Mouse (Mus musculus) spleen, embryonic (tissue): ENCODE results near the gene Cyp1a1.

ENCODE experiments used
- CTCF ChIA-PET: fragments of 350-600 bp; sonication (Branson Sonifier 250); formaldehyde crosslinking; loops from one replicate; lab custom pipeline; 2022; lab: Charles Lee

Gene Cyp1a1

DNA sequence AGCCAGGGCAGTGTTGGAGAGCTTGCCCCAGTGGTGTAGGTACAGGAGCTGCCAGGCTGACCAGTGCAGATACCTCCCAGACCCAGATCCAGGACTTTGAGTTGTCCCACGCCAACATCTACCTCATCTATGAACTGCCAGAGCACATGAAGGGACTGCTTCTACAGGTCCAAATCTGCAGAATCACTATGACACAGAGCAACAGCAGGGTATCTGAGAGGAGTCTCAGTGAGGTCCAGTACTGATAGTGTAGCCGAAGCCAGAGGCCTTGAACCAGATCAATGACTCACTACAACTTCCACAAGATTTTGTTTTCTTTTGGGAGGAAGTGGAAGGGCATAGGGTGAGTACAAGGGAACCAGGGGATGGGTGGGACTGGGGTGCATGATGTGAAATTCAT is at the start of gene Cyp1a1:
Cyp1a1 (plus strand) TSS at position 178 of the 400 bp plus-strand sequence.
- CTCF ChIA-PET: no interaction called here

- CTCF ChIA-PET: interaction anchor here (0.6 to 1.3 kb wide), 5 partner anchors 13 to 49 kb away, joined by 3 to 7 read pairs (median 4); partner anchors contain the start of gene Csk
These were observed 48.9 kb upstream of the Cyp1a1 start for GRCm38 (mm10) chr9:57638651-57639459.

- CTCF ChIA-PET: interaction anchor here (0.6 to 1.3 kb wide), 4 partner anchors 8 to 115 kb away, joined by 3 to 7 read pairs (median 4); partner anchors contain the start of gene Csk
These were observed 47.9 kb upstream of the Cyp1a1 start for GRCm38 (mm10) chr9:57639661-57640328.

- CTCF ChIA-PET: interaction anchor here (0.6 to 1.0 kb wide), 2 partner anchors 9 to 12 kb away, joined by 3 to 4 read pairs; no protein-coding TSS in a partner anchor
These were observed 47.3 kb upstream of the Cyp1a1 start for GRCm38 (mm10) chr9:57640384-57640783.

DNA sequence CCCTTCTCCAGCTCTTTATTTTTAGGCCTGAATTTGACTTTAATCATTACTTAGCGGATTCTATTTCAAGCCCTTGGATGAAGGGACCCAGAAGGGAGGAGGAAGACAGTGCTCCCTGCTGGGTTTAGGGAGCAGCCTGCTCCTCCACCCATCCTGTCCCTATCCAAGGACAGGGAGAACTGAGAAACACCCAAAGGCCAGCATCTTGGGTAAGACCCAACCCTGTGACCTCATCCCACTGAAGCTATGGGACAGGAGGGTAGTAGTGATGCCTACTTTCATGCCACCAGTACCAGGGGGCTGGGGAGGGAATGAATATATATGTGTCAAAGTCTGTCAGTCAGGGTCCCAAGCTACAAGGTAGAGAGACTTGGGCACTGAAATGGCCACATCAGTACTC is 46.7 kb upstream of the Cyp1a1 start:
- CTCF ChIA-PET: interaction anchor here (1.0 kb wide), 1 partner anchor 10 kb away, joined by 3 read pairs; no protein-coding TSS in a partner anchor

DNA sequence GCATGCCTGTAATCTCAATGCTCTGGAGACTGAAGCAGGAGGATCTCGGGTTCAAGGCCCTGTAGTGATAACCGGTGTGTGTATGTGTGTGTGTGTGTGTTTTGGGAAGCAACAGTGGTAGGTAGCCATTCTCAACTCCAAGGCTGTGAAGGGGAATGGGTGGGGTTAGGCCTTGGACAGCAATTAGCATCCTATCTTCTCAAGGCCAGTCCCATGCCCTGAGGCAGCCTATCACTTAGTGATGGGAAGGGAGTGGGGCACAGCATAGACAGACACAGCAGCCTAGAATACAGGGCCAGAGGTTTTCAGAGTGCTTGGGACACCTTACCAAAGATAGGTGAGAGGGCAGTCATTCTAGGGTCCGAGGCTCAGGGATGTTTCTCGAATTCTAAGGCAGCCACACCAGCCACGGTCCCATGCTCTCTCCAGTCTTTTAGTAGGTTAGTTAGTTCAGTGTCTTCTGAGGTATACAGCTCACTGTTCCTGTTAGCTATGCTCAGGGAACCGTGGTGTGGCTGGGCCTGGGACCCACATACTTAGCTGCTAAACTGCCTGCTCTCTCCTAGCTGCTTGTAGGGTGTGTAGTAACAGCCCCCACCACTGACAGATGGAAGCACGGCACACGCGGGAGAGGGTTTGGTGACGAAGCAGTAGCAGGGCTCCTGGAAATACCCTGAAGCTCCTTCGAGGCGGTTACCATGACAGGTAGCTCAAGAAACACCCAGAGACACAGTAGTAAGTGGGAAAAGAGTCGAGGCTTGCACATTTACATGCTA is 45.8 kb upstream of the Cyp1a1 start:
- CTCF ChIA-PET: no interaction called here

- CTCF ChIA-PET: interaction anchor here (0.7 kb wide), 1 partner anchor 9 kb away, joined by 13 read pairs; no protein-coding TSS in a partner anchor
These were observed 44.4 kb upstream of the Cyp1a1 start for GRCm38 (mm10) chr9:57643169-57643855.

DNA sequence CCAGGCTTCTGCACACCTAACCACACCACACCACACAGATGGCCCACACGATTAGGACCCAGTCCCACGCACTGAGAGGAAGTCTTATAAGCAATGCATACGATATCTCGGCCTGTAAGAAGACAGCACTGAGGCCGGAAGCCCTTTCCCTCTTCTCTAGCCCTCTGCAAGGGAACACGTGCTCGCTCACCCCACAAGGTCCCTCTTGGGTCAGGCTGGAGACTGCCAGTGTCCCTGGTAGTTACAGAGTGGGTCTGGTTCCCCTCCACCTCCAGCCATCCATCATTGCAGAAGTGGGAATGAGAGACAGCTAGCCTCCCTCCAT is 43.9 kb upstream of the Cyp1a1 start:
- CTCF ChIA-PET: interaction anchor here (0.7 kb wide), 1 partner anchor 9 kb away, joined by 13 read pairs; no protein-coding TSS in a partner anchor

DNA sequence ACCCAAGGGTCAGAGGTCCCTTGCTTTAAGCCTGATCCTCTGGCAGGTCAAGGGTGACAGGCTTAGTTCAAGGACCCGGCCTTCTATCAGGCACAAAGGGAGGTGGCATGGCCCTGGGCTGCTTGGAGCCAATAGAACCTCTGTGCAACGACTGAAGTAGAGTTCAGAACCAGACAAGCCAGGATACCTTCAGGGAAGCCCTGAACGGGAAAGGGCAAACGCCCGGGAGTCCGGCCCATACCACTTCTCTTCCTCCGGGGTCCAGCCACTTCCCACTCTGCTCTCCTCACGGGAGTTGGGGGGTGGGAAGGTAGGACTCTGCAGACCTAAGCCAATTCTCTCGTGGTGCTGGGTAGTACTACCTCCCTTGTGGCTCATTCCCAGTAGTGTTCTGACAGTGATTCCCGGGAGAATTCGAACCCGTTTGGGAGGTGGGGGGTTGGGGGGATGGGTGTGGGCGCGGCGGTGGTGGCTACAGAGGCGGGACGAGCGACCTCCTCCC is 43.2 kb upstream of the Cyp1a1 start:
- CTCF ChIA-PET: interaction anchor here (0.6 kb wide), 1 partner anchor 16 kb away, joined by 3 read pairs; no protein-coding TSS in a partner anchor

DNA sequence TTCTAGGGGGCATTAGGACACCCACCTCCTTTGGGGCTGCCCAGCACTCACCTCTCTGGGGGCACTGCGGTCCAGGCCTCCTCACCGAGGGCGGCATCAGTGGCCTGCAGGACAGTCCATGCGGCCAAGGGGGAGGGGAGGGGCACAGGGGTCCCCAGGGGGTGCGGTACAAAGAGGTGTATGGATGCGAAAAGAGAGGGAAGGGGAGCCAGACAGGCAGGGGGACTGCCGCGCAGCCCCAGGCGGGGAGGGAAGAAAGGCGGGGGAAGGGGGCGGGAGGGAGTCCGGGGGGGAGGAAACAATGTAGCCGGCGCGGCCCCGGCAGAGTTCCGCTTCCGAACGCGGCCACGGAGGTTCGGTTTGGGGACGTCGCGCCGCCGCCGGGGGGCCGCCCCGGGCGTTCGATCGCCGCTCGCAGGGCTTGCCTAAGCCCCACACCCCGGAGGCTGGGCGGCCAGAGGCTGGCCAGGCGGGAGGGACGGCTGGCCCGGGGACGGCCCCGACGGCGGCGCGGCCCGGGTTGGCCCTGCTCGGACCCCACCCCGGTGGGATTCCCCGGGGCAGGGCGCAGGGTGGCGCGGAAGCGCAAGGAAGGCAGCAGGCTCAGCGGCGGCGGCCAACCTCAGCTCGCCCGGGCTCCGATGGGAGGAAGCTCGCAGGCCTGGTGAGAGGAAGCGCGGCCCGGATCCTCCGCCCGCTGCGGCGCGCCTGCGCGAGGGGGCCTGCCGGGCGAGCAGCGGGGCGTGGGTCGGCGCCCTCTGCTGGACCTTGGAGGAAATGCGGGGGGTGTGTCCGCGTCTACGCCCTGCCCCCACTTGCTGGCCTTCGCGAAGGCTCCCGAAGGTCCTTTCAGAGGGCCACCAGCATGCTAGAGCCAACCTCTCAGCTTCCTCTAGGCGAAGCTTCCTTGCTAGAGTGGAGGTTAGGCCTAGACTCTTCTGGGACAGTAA is 42.5 kb upstream of the Cyp1a1 start:
- CTCF ChIA-PET: interaction anchor here (1.0 kb wide), 2 partner anchors 7 to 83 kb away, joined by 3 read pairs; no protein-coding TSS in a partner anchor

DNA sequence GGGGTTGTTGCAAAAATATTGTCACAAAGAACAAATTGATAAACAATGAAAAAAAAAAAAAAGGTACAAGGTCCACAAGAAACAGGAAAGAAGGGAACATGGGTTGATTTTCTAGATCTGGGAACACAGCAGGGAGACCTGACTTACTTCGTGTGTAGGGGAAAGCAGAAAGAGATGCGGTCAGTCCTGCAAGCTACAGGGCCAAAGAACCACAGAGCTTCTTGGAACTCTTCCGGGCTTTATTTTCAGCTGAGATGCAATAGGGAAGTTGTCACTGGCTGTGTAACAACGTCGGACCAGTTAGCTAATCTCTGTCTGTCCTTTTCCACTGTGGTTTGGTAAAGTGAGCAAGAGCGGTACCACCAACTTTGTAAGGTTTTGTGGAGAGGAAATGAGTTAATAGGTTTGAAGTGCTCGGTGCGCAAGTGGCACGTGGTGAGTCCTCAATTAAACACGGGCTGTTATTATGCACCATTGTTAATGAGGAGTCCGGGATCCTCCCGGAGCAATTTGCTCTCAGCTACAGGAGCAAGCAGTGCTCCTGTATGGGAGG is 41.1 kb upstream of the Cyp1a1 start:
- CTCF ChIA-PET: interaction anchor here (0.6 to 1.0 kb wide), 3 partner anchors 8 to 17 kb away, joined by 3 read pairs; no protein-coding TSS in a partner anchor

DNA sequence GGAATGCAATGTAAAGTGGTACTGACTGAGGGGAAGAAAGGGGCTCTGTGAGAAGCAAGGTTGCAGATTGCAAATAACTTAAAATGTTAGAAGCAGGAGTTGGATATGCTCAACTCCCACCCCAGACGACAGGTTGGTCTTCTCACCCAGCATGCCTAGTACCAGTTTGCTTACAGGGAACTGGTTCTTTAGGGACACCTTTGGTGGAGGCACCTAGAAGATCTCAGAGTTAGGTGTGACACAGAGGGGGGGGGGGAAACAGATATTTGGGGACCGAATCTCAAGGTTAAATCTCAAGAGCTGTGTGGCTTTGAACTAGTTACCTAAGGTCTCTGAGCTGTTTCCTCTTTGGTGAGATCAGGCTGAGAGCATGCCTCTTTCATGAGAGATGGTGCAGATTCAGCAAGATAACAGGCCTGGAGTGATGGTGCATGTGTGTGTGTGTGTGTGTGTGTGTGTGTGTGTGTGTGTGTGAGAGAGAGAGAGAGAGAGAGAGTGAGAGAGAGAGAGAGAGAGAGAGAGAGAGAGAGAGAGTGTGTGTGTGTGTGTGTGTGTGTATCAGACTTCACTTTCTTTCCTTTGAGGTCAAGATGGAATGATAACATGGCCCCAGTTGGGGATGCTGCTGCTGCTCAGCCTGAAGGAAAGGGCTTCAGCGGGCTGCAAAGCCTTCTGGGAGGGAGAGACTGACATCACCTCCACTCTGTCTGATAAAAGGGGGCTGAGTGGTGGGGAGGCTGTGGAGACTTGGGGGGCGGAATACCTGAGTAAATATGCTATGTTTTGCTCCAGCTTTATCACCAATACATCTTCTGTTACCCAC is 40.2 kb upstream of the Cyp1a1 start:
- CTCF ChIA-PET: interaction anchor here (0.7 to 1.1 kb wide), 2 partner anchors 133 to 338 kb away, joined by 4 read pairs; no protein-coding TSS in a partner anchor

GRCm38 (mm10) chr9:57650130-57650785 is 37.5 kb upstream of the Cyp1a1 start:
- CTCF ChIA-PET: interaction anchor here (1.6 kb wide), 1 partner anchor 112 kb away, joined by 3 read pairs; no protein-coding TSS in a partner anchor

DNA sequence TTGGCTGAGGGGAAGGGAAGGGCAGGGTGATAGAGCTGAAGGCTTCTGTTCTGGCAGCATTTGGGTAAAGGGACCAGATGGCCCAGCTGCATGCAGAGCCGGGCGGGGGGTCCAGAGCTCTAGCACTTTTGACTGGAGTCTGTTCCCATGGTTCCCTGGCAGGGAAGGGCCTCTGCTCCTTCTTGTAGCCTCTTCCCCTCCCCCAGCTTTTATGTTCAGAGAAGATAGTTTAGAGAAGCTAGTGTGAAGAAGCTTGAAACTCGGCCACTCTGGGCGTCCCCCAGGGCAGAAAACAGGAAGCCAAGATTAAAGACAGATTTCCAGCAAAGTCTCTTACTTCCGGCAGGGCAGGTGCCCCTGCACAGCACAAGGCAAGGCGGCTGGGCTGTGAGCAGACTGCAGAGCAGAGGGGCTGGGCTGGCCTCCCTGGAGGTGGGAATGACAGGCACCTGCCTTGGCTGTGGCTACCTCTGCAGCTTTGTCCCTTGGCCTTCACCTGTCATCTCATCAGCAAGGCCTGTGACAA is 36.9 kb upstream of the Cyp1a1 start:
- CTCF ChIA-PET: interaction anchor here (0.6 to 1.6 kb wide), 4 partner anchors 12 to 113 kb away, joined by 3 to 10 read pairs (median 6); no protein-coding TSS in a partner anchor

GRCm38 (mm10) chr9:57652351-57652750 is 35.4 kb upstream of the Cyp1a1 start:
- CTCF ChIA-PET: interaction anchor here (0.6 to 1.6 kb wide), 4 partner anchors 12 to 114 kb away, joined by 3 to 4 read pairs (median 4); no protein-coding TSS in a partner anchor

GRCm38 (mm10) chr9:57652855-57653254 is 34.9 kb upstream of the Cyp1a1 start:
- CTCF ChIA-PET: interaction anchor here (0.5 to 1.1 kb wide), 7 partner anchors 13 to 135 kb away, joined by 3 to 8 read pairs (median 4); no protein-coding TSS in a partner anchor

DNA sequence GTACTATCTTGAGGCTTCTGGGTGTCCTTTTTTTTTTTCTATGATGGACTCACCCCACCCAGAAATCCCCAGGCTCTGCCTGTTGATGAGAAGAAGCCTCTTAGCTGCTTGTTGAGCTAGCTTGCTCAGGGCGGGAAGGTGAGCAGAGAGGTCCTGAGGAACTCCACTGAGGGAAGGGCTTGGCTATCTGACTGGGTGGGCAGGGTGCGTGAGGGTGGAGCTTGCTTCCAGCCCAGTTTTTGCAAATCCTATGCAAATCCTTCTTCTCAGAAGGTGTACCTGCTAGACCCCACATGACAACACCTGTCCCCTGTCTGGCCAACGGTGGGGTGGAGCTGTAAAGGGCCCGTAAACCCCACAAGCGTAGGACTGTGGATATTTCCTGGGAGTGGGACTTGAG is 34.4 kb upstream of the Cyp1a1 start, which contains the start of gene Csk:
Csk (minus strand) TSS at position 349 of the 400 bp plus-strand sequence.
- CTCF ChIA-PET: interaction anchor here (0.5 to 1.1 kb wide), 8 partner anchors 13 to 135 kb away, joined by 3 to 8 read pairs (median 4); no protein-coding TSS in a partner anchor
